Mouse (Mus musculus) induced T-regulatory cell, adult 2 months (primary cell): ENCODE data around the gene Srsf2.
"Not testable (repeated sequence)": the region's sequence is repeated elsewhere in the genome, so short reads cannot be mapped to it uniquely, and the experiment has no call there.

Source experiments
- DNase-seq: peaks from one replicate; pipeline ENCODE4 v3.0.0-alpha.2; 2012; ENCODE audit warnings: low read depth

Srsf2 gene

GRCm38 (mm10) chr11:116852291-116852890 is 503 bp downstream of the Srsf2 start, which contains the start of gene Mfsd11:
TSS of gene Mfsd11 (plus strand) at chr11:116852440.
- DNase-seq, result peak; percentile 89

- no peak for DNase-seq
Measured at GRCm38 (mm10) chr11:116851576-116852290, 1.2 kb downstream of the Srsf2 start.

- peak; percentile 58 for DNase-seq
Measured at GRCm38 (mm10) chr11:116850833-116851477, 1.9 kb downstream of the Srsf2 start.

GRCm38 (mm10) chr11:116850085-116850484 is 2.8 kb downstream of the Srsf2 start:
- DNase-seq, result peak; percentile 47

- no peak for DNase-seq
Measured at GRCm38 (mm10) chr11:116849587-116849986, 3.3 kb downstream of the Srsf2 start.

GRCm38 (mm10) chr11:116848877-116849178 is 4.1 kb downstream of the Srsf2 start:
- DNase-seq, result not testable (repeated sequence)

GRCm38 (mm10) chr11:116848086-116848876 is 4.6 kb downstream of the Srsf2 start:
- no peak for DNase-seq

- DNase-seq, result no peak
Measured at GRCm38 (mm10) chr11:116847187-116848085, 5.5 kb downstream of the Srsf2 start.

GRCm38 (mm10) chr11:116846593-116847181 is 6.2 kb downstream of the Srsf2 start:
- DNase-seq, result no peak

- peak; percentile 97 for DNase-seq
Measured at GRCm38 (mm10) chr11:116843261-116844233, 9.3 kb downstream of the Srsf2 start, which contains the start of the genes Mettl23 and Jmjd6. TSS of gene Mettl23 (plus strand) at chr11:116843278. TSS of gene Jmjd6 (minus strand) at chr11:116843449.

- DNase-seq, result peak; percentile 85
Measured at GRCm38 (mm10) chr11:116842531-116843260, 10.2 kb downstream of the Srsf2 start.

GRCm38 (mm10) chr11:116840748-116841147 is 12.1 kb downstream of the Srsf2 start:
- no peak for DNase-seq

GRCm38 (mm10) chr11:116839601-116840000 is 13.3 kb downstream of the Srsf2 start:
- no peak for DNase-seq

- no peak for DNase-seq
Measured at GRCm38 (mm10) chr11:116838936-116839335, 14.0 kb downstream of the Srsf2 start.

- no peak for DNase-seq
Measured at GRCm38 (mm10) chr11:116837441-116837840, 15.5 kb downstream of the Srsf2 start.

- DNase-seq, result no peak
Measured at GRCm38 (mm10) chr11:116836283-116836682, 16.6 kb downstream of the Srsf2 start.

GRCm38 (mm10) chr11:116834954-116835353 is 17.9 kb downstream of the Srsf2 start:
- DNase-seq, result no peak

- DNase-seq, result no peak
Measured at GRCm38 (mm10) chr11:116832172-116832685, 20.7 kb downstream of the Srsf2 start.
